Comparison of ENCODE assay signal across 14 mouse cellular contexts in the genomic region with DNA sequence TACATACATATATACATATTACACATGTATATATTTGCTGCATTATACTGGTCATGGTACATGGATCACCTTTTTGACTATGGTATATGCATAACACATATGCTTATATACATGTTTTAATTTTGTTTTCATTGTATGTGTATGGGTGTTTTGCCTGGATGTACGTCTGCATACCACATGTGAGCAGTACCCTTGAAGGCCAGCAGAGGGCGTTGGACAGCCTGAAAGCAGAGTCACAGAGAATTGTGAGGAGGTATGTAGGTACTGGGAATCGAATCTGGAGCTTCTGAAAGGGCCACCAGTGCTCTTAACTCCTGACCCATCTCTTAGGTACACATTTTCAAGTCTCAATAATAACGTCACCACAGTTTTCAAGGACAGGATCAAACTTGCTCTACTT. TPM values are rescaled to one million over a fixed set of nuclear protein-coding genes. Genes with fewer than 3 reads are reported as not detected.
DNase-seq lines count a peak whose midpoint lies in the region; ATAC-seq and TF ChIP-seq lines count a peak whose summit lies in the region.
"Had no signal": no experiment of that assay in that cellular context is flagged by ENCODE, and none has a peak within 500 bp of the region (broad histone marks: within the 10 kb centered on the region; RNA-seq: fewer than 3 reads in every experiment).

No protein-coding gene starts in this region.

- peak; percentile 51 for TF ChIP-seq CTCF in left cerebral cortex, adult 2 months (IDR thresholded peaks at IDR 0.05)

- H3K27ac ChIP-seq in left cerebral cortex, adult 2 months = no peak overlapping the region
- H3K27ac ChIP-seq: liver, embryonic 13.5 days had no signal

- DNase-seq in embryo, embryonic 10 days (ENCODE audit: low spot score) = peak; percentile 25
- no peak for DNase-seq in embryo, embryonic 11 days
- DNase-seq in left cerebral cortex, adult 2 months (ENCODE audit: extremely low spot score in 1 of 2, low spot score in 2 of 2) = no peak
- no peak for DNase-seq in left cerebral cortex, adult 18-20 months (ENCODE audit: low spot score in 2 of 2)
- peak; percentile 70 for DNase-seq in ES-CJ7 (ENCODE audit: low read depth, low spot score)
- peak; percentile 8 for DNase-seq in lung, postnatal 14 days
- DNase-seq in ovary, postnatal 36 days (ENCODE audit: low spot score) = no peak
- DNase-seq: heart, adult 11 months; heart, postnatal 36 days; liver, embryonic 13.5 days had no signal

- no peak overlapping the region for H3K4me3 ChIP-seq in left cerebral cortex, adult 2 months
- H3K4me3 ChIP-seq: liver, embryonic 13.5 days; myocyte had no signal

- intact Hi-C loops in left cerebral cortex, adult 2 months (cut with DNase I) = no loop called here

- ATAC-seq in granulocyte monocyte progenitor cell, adult 5-6 weeks (replicated peaks; ENCODE audit: poor library complexity, severe bottlenecking) = no peak
- ATAC-seq: intestine, embryonic 16.5 days had no signal

RNA-seq across cellular contexts. Expression of a gene that starts 43.2 kb away (rescaled TPM):
- total RNA-seq in left cerebral cortex, adult 2 months (2021) = 10 to 100 TPM; 57.7 to 59.9 TPM
- total RNA-seq in left cerebral cortex, adult 18-20 months (2021) = 10 to 100 TPM; 56.3 to 65.6 TPM
- total RNA-seq in granulocyte monocyte progenitor cell, adult 5-6 weeks (2014; fragmentation: Nextera tagmentation) = not detected in 2 replicates
- total RNA-seq in granulocyte monocyte progenitor cell, adult 5-6 weeks (2017) = not detected in 2 replicates
- total RNA-seq: megakaryocyte-erythroid progenitor cell, adult 5-6 weeks had no signal

Comparison
In these comparisons a context has a peak if more than half of its experiments do, and no peak if none do; other contexts are left out.
1. DNase-seq: peak in embryo, embryonic 10 days (single experiment), ES-CJ7 (single experiment) and lung, postnatal 14 days (single experiment); none in embryo, embryonic 11 days (single experiment), left cerebral cortex, adult 2 months (0 of 2), left cerebral cortex, adult 18-20 months (0 of 2) and ovary, postnatal 36 days (single experiment).
2. RNA of a gene that starts 43.2 kb away (total RNA-seq): 56.3 to 65.6 TPM in left cerebral cortex, adult 18-20 months and 57.7 to 59.9 TPM in left cerebral cortex, adult 2 months; not detected in granulocyte monocyte progenitor cell, adult 5-6 weeks; every median in the first group is over 10 times any median in the second.